Comparison of ENCODE assay signal across 30 mouse cellular contexts in the genomic region with DNA sequence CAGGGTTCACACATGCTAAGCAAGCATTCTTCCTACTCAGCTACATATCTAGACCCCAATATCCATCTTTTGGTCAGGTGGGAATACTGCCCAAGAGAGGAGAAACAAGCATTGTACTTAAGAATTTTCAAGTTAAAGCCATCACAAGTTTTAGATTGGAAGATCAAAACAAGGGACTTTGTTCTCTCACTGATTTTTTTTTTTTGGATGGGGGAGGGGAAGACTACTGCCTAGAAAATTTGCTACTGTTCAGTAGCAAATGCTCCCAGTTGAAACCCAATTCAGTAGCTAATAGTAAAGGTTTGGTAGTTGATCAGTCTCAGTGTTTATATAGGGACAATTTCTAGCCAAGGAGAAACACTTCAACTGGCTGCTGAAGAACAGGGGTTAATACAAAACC. TPM values are rescaled to one million over a fixed set of nuclear protein-coding genes. Genes with fewer than 3 reads are reported as not detected.
DNase-seq lines count a peak whose midpoint lies in the region; ATAC-seq and TF ChIP-seq lines count a peak whose summit lies in the region.
"Had no signal": no experiment of that assay in that cellular context is flagged by ENCODE, and none has a peak within 500 bp of the region (broad histone marks: within the 10 kb centered on the region; RNA-seq: fewer than 3 reads in every experiment).

No protein-coding gene starts in this region.

- H3K4me3 ChIP-seq in embryonic facial prominence, embryonic 13.5 days, result no peak overlapping the region
- no peak overlapping the region for H3K4me3 ChIP-seq in embryonic facial prominence, embryonic 10.5 days
- no peak overlapping the region for H3K4me3 ChIP-seq in kidney, embryonic 16.5 days (ENCODE audit: low read length)
- H3K4me3 ChIP-seq in kidney, embryonic 14.5 days (ENCODE audit: low read length), result no peak overlapping the region
- H3K4me3 ChIP-seq in lung, embryonic 14.5 days (ENCODE audit: low read depth, low read length), result no peak overlapping the region
- no peak overlapping the region for H3K4me3 ChIP-seq in embryonic facial prominence, embryonic 14.5 days (ENCODE audit: low read depth, low read length)
- H3K4me3 ChIP-seq: erythroblast, embryonic 14.5 days; forebrain, embryonic 13.5 days; hindbrain, embryonic 15.5 days; limb, embryonic 12.5 days; midbrain, embryonic 15.5 days; neural tube, embryonic 12.5 days had no signal

- H3K9ac ChIP-seq in embryonic facial prominence, embryonic 13.5 days, result no peak overlapping the region
- no peak overlapping the region for H3K9ac ChIP-seq in kidney, embryonic 16.5 days (replicated peaks; ENCODE audit: low read length)
- H3K9ac ChIP-seq in kidney, embryonic 14.5 days (ENCODE audit: low read depth, low read length), result no peak overlapping the region
- H3K9ac ChIP-seq in lung, embryonic 14.5 days, result no peak overlapping the region
- H3K9ac ChIP-seq in embryonic facial prominence, embryonic 14.5 days (ENCODE audit: low read depth, low read length), result no peak overlapping the region
- H3K9ac ChIP-seq: forebrain, embryonic 13.5 days; hindbrain, embryonic 15.5 days; limb, embryonic 12.5 days; midbrain, embryonic 15.5 days; neural tube, embryonic 12.5 days had no signal

- DNase-seq in embryonic facial prominence, embryonic 10.5 days (ENCODE audit: low spot score), result no peak
- DNase-seq in lung, embryonic 14.5 days, result no peak
- DNase-seq in lung, postnatal 4 days, result no peak
- no peak for DNase-seq in embryonic facial prominence, embryonic 14.5 days (ENCODE audit: low spot score)
- DNase-seq in cerebellum, adult 18-20 months, result no peak
- DNase-seq: adrenal gland, postnatal 36 days; cerebellum, adult 11 months; cerebellum, postnatal 10 days; gastrocnemius, postnatal 10 days; heart, postnatal 4 days; kidney, adult 2 months; kidney, postnatal 25 days; layer of hippocampus, postnatal 36 days; lung, adult 2 months; right cerebral cortex, postnatal 14 days; thymus, postnatal 14 days had no signal

- no peaks in the 10 kb centered on the region for H3K9me3 ChIP-seq in embryonic facial prominence, embryonic 13.5 days
- H3K9me3 ChIP-seq in embryonic facial prominence, embryonic 10.5 days, result no peaks in the 10 kb centered on the region
- no peaks in the 10 kb centered on the region for H3K9me3 ChIP-seq in kidney, embryonic 16.5 days (ENCODE audit: low read length)
- H3K9me3 ChIP-seq in kidney, embryonic 14.5 days (ENCODE audit: control insufficient read depth, low read length), result no peaks in the 10 kb centered on the region
- no peaks in the 10 kb centered on the region for H3K9me3 ChIP-seq in lung, embryonic 14.5 days (ENCODE audit: low read depth, low read length)
- H3K9me3 ChIP-seq in embryonic facial prominence, embryonic 14.5 days (ENCODE audit: control insufficient read depth, low read length), result no peaks in the 10 kb centered on the region
- H3K9me3 ChIP-seq: forebrain, embryonic 13.5 days; hindbrain, embryonic 15.5 days; limb, embryonic 12.5 days; midbrain, embryonic 15.5 days; neural tube, embryonic 12.5 days had no signal

- peaks cover 8% of the 10 kb centered on the region; the same call in 1 of the 2 replicates for H3K36me3 ChIP-seq in embryonic facial prominence, embryonic 13.5 days
- peaks cover 3% of the 10 kb centered on the region; the same call in 1 of the 2 replicates for H3K36me3 ChIP-seq in embryonic facial prominence, embryonic 10.5 days (replicated peaks)
- H3K36me3 ChIP-seq in kidney, embryonic 16.5 days (ENCODE audit: insufficient read depth, low read length), result 0 out of 2 replicates have a peak, but pooled peaks cover 3% of the 10 kb centered on the region
- H3K36me3 ChIP-seq in kidney, embryonic 14.5 days (ENCODE audit: control insufficient read depth, insufficient read depth, low read length), result no peaks in the 10 kb centered on the region
- H3K36me3 ChIP-seq in lung, embryonic 14.5 days (ENCODE audit: insufficient read depth), result 0 out of 2 replicates have a peak, but pooled peaks cover 5% of the 10 kb centered on the region
- H3K36me3 ChIP-seq in embryonic facial prominence, embryonic 14.5 days (ENCODE audit: control insufficient read depth, insufficient read depth, low read length), result peaks cover 4% of the 10 kb centered on the region; the same call in 1 of the 2 replicates
- H3K36me3 ChIP-seq: hindbrain, embryonic 15.5 days; midbrain, embryonic 15.5 days; neural tube, embryonic 12.5 days had no signal

- H3K27ac ChIP-seq in embryonic facial prominence, embryonic 13.5 days, result no peak overlapping the region
- no peak overlapping the region for H3K27ac ChIP-seq in embryonic facial prominence, embryonic 10.5 days (replicated peaks)
- H3K27ac ChIP-seq in kidney, embryonic 16.5 days (ENCODE audit: low read length), result no peak overlapping the region
- H3K27ac ChIP-seq in kidney, embryonic 14.5 days (ENCODE audit: low read depth, low read length), result no peak overlapping the region
- H3K27ac ChIP-seq in lung, embryonic 14.5 days (ENCODE audit: low read depth), result no peak overlapping the region
- no peak overlapping the region for H3K27ac ChIP-seq in embryonic facial prominence, embryonic 14.5 days (replicated peaks; ENCODE audit: low read depth, low read length)
- H3K27ac ChIP-seq: forebrain, embryonic 13.5 days; hindbrain, embryonic 15.5 days; limb, embryonic 12.5 days; midbrain, embryonic 15.5 days; neural tube, embryonic 12.5 days had no signal

- no peak for ATAC-seq in embryonic facial prominence, embryonic 13.5 days (ENCODE audit: insufficient number of reproducible peaks, insufficient read depth, low FRiP score, low TSS enrichment, low read depth)
- ATAC-seq in kidney, embryonic 16.5 days (ENCODE audit: low FRiP score, low TSS enrichment), result no peak
- ATAC-seq in kidney, embryonic 14.5 days (ENCODE audit: low FRiP score, low TSS enrichment), result no peak
- no peak for ATAC-seq in lung, embryonic 14.5 days (ENCODE audit: insufficient read depth)
- no peak for ATAC-seq in embryonic facial prominence, embryonic 14.5 days (ENCODE audit: low read depth)
- ATAC-seq: forebrain, embryonic 13.5 days; midbrain, embryonic 15.5 days; Patski had no signal

- peaks cover 21% of the 10 kb centered on the region for H3K4me1 ChIP-seq in embryonic facial prominence, embryonic 13.5 days
- H3K4me1 ChIP-seq in embryonic facial prominence, embryonic 10.5 days, result peaks cover 22% of the 10 kb centered on the region
- peaks cover 22% of the 10 kb centered on the region for H3K4me1 ChIP-seq in kidney, embryonic 16.5 days (ENCODE audit: insufficient read depth, low read length)
- peaks cover 18% of the 10 kb centered on the region; the same call in 1 of the 2 replicates for H3K4me1 ChIP-seq in kidney, embryonic 14.5 days (ENCODE audit: control insufficient read depth, insufficient read depth, low read length)
- peaks cover 13% of the 10 kb centered on the region for H3K4me1 ChIP-seq in lung, embryonic 14.5 days (ENCODE audit: insufficient read depth)
- H3K4me1 ChIP-seq in embryonic facial prominence, embryonic 14.5 days (ENCODE audit: control insufficient read depth, insufficient read depth, low read length), result peaks cover 16% of the 10 kb centered on the region

- no peak for TF ChIP-seq CTCF in lung, embryonic 14.5 days (IDR thresholded peaks at IDR 0.05; ENCODE audit: low read depth)

- H3K4me2 ChIP-seq in embryonic facial prominence, embryonic 13.5 days, result peak overlapping the region; percentile 81; the same call in 1 of the 2 replicates
- 0 out of 2 replicates have a peak overlapping the region, but pooled peaks have one; percentile 3 for H3K4me2 ChIP-seq in kidney, embryonic 16.5 days (replicated peaks; ENCODE audit: low read depth, low read length)
- H3K4me2 ChIP-seq in kidney, embryonic 14.5 days (replicated peaks; ENCODE audit: low read depth, low read length), result no peak overlapping the region
- peak overlapping the region; percentile 61 for H3K4me2 ChIP-seq in lung, embryonic 14.5 days
- H3K4me2 ChIP-seq in embryonic facial prominence, embryonic 14.5 days (ENCODE audit: low read depth, low read length), result peak overlapping the region; percentile 75; the same call in 1 of the 2 replicates
- H3K4me2 ChIP-seq: forebrain, embryonic 13.5 days; heart, embryonic 11.5 days; neural tube, embryonic 12.5 days had no signal

- no peaks in the 10 kb centered on the region for H3K27me3 ChIP-seq in embryonic facial prominence, embryonic 13.5 days
- no peaks in the 10 kb centered on the region for H3K27me3 ChIP-seq in embryonic facial prominence, embryonic 10.5 days (replicated peaks; ENCODE audit: low read depth, poor library complexity, severe bottlenecking)
- H3K27me3 ChIP-seq in kidney, embryonic 16.5 days (ENCODE audit: insufficient read depth, low read length), result no peaks in the 10 kb centered on the region
- no peaks in the 10 kb centered on the region for H3K27me3 ChIP-seq in kidney, embryonic 14.5 days (ENCODE audit: control insufficient read depth, insufficient read depth, low read length)
- H3K27me3 ChIP-seq in lung, embryonic 14.5 days (ENCODE audit: insufficient read depth, low read length), result no peaks in the 10 kb centered on the region
- no peaks in the 10 kb centered on the region for H3K27me3 ChIP-seq in embryonic facial prominence, embryonic 14.5 days (replicated peaks; ENCODE audit: control insufficient read depth, insufficient read depth, low read length)
- H3K27me3 ChIP-seq: forebrain, embryonic 13.5 days; hindbrain, embryonic 15.5 days; limb, embryonic 12.5 days; midbrain, embryonic 15.5 days; neural tube, embryonic 12.5 days; Patski had no signal

RNA-seq across cellular contexts. Expression of gene Gm28047, which starts 2.3 kb away (rescaled TPM):
- not detected in 2 replicates for polyA plus RNA-seq in embryonic facial prominence, embryonic 13.5 days (2015; fragmentation: Nextera tagmentation; extraction: Ambion mirVana)
- not detected in 2 replicates for polyA plus RNA-seq in embryonic facial prominence, embryonic 10.5 days (2016; fragmentation: Nextera tagmentation; extraction: Ambion mirVana)
- polyA plus RNA-seq in kidney, embryonic 16.5 days (2015; fragmentation: Nextera tagmentation; extraction: Ambion mirVana), result 0.36 TPM in 1 of 2 replicates, not detected in the other
- polyA plus RNA-seq in kidney, embryonic 14.5 days (2014; fragmentation: Nextera tagmentation; extraction: Ambion mirVana), result 0.79 TPM in 1 of 2 replicates, not detected in the other
- polyA plus RNA-seq in lung, embryonic 14.5 days (2014; fragmentation: Nextera tagmentation; extraction: Ambion mirVana), result not detected in 2 replicates
- not detected in 2 replicates for polyA plus RNA-seq in embryonic facial prominence, embryonic 14.5 days (2014; fragmentation: Nextera tagmentation; extraction: Ambion mirVana)
- polyA plus RNA-seq: cortical plate, adult 2 months; forebrain, embryonic 13.5 days; frontal cortex, adult 2 months; heart, embryonic 11.5 days; hindbrain, embryonic 15.5 days; intestine, embryonic 14.5 days; kidney, adult 2 months; limb, embryonic 12.5 days; midbrain, embryonic 15.5 days; neural tube, embryonic 12.5 days; Patski had no signal

RNA-seq across cellular contexts. Expression of gene Atf7, which starts 2.7 kb away (rescaled TPM):
- polyA plus RNA-seq in embryonic facial prominence, embryonic 13.5 days (2015; fragmentation: Nextera tagmentation; extraction: Ambion mirVana), result 44.9 and 46.2 TPM in 2 replicates
- polyA plus RNA-seq in embryonic facial prominence, embryonic 10.5 days (2016; fragmentation: Nextera tagmentation; extraction: Ambion mirVana), result 22.2 and 25.1 TPM in 2 replicates
- 30.9 and 39.2 TPM in 2 replicates for polyA plus RNA-seq in kidney, embryonic 16.5 days (2015; fragmentation: Nextera tagmentation; extraction: Ambion mirVana)
- 30.5 and 36.8 TPM in 2 replicates for polyA plus RNA-seq in kidney, embryonic 14.5 days (2014; fragmentation: Nextera tagmentation; extraction: Ambion mirVana)
- polyA plus RNA-seq in lung, embryonic 14.5 days (2014; fragmentation: Nextera tagmentation; extraction: Ambion mirVana), result 43.5 and 44.3 TPM in 2 replicates
- polyA plus RNA-seq in embryonic facial prominence, embryonic 14.5 days (2014; fragmentation: Nextera tagmentation; extraction: Ambion mirVana), result 43.0 and 43.8 TPM in 2 replicates

RNA-seq across cellular contexts. Expression of gene Atp5g2, which starts 49.6 kb away (rescaled TPM):
- polyA plus RNA-seq in embryonic facial prominence, embryonic 13.5 days (2015; fragmentation: Nextera tagmentation; extraction: Ambion mirVana), result 52.6 and 56.3 TPM in 2 replicates
- polyA plus RNA-seq in embryonic facial prominence, embryonic 10.5 days (2016; fragmentation: Nextera tagmentation; extraction: Ambion mirVana), result 52.8 and 56.9 TPM in 2 replicates
- polyA plus RNA-seq in kidney, embryonic 16.5 days (2015; fragmentation: Nextera tagmentation; extraction: Ambion mirVana), result 60.1 and 74.0 TPM in 2 replicates
- 90.0 and 124 TPM in 2 replicates for polyA plus RNA-seq in kidney, embryonic 14.5 days (2014; fragmentation: Nextera tagmentation; extraction: Ambion mirVana)
- polyA plus RNA-seq in lung, embryonic 14.5 days (2014; fragmentation: Nextera tagmentation; extraction: Ambion mirVana), result 94.8 and 97.4 TPM in 2 replicates
- polyA plus RNA-seq in embryonic facial prominence, embryonic 14.5 days (2014; fragmentation: Nextera tagmentation; extraction: Ambion mirVana), result 82.9 and 94.1 TPM in 2 replicates
